Mouse (Mus musculus): ENCODE data around the gene Gprin3. TPM values are rescaled to one million over a fixed set of nuclear protein-coding genes. Genes with fewer than 3 reads are reported as not detected.

The Gprin3 gene
- polyA plus RNA-seq (2014; fragmentation: Nextera tagmentation; extraction: Ambion mirVana): 0.15 and 0.37 TPM in 2 replicates

DNA sequence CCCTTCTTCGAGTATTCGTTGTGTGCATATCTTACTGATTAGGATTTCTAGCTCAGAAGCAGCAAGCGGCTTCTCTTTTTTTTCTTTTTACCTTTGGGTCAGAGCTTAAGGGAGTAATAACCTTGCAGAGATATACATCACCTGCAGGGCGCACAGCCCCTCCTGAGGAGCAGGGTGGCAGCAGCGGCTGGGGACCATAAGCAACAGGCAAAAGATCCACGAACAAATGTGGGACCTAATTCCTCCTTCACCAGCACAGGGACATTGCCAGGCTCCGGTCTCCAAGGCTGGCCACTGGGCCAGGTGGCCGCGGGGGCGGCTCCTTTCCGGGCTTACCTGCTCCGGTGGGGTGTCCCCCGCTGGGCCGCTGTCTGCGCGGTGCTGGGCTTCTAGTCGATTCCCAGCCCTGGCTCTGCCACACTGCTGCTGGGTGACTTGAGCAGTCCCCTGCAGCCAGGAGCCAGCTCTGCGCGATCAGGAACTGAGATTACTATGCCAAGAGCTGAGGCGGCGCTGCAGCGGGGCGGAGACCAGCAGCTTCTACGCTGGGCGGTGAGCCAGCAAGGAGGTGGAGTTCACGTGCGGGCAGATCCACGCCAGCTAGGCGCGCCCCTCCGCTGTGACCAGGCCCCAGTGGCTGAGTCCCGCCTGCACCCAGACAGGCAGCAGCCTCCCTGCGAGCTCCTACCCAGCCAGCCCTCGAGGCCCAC, at the start of gene Gprin3:
TSS of gene Gprin3 (minus strand) at position 471 of the 710 bp plus-strand sequence.
- H3K4me3 ChIP-seq (ENCODE audit: low read depth, low read length): peak within 1 kb of the TSS; percentile 38
- H3K36me3 ChIP-seq (ENCODE audit: control insufficient read depth, insufficient read depth, low read length): no peaks in the 10 kb centered on the region
- H3K27me3 ChIP-seq (ENCODE audit: control insufficient read depth, insufficient read depth, low read length): no peaks in the 10 kb centered on the region
- DNase-seq (ENCODE audit: low spot score) (peak; percentile 68), ATAC-seq (ENCODE audit: low FRiP score) (peak; percentile 92)
- H3K4me1 ChIP-seq (replicated peaks; ENCODE audit: control insufficient read depth, insufficient read depth, low read length): no peaks in the 10 kb centered on the region
- H3K9me3 ChIP-seq (ENCODE audit: control insufficient read depth, low read length): no peaks in the 10 kb centered on the region
- H3K4me2 ChIP-seq (replicated peaks; ENCODE audit: low read depth, low read length): peak within 1 kb of the TSS; percentile 82
- 10% methylated on average over 34 of the region's 34 CpGs for WGBS
- H3K9ac ChIP-seq (ENCODE audit: low read depth, low read length): peak within 1 kb of the TSS; percentile 58
- no peak within 1 kb of the TSS for H3K27ac ChIP-seq (ENCODE audit: low read depth, low read length)

DNA sequence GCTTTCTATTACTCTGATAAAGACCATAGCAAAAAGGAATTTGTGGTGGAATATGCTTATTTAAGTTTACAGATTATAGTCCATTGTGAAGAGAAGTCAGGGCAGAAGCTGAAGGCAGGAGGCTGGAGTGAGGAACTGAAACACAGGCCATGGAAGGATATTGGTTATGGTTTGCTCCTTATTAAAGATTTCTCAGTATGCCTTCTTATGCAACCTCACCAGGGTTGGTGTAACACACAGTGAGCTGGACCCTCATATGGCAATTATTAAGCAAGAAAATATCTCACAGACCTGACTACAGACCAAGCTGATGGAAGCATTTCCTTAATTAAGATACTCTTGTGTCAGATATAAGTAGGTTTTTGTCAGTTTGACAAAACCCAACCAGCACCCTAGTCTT, 32.8 kb upstream of the Gprin3 start:
- Histone ChIP-seq H3K27ac (ENCODE audit: low read depth, low read length) (no peak overlapping the region), H3K9ac (ENCODE audit: low read depth, low read length) (no peak overlapping the region), H3K27me3 (ENCODE audit: control insufficient read depth, insufficient read depth, low read length) (no peaks in the 10 kb centered on the region), H3K36me3 (ENCODE audit: control insufficient read depth, insufficient read depth, low read length) (no peaks in the 10 kb centered on the region), H3K4me2 (replicated peaks; ENCODE audit: low read depth, low read length) (no peak overlapping the region), H3K4me3 (ENCODE audit: low read depth, low read length) (no peak overlapping the region), H3K9me3 (ENCODE audit: control insufficient read depth, low read length) (no peaks in the 10 kb centered on the region), H3K4me1 (replicated peaks; ENCODE audit: control insufficient read depth, insufficient read depth, low read length) (no peaks in the 10 kb centered on the region)
- no peak for DNase-seq (ENCODE audit: low spot score)
- ATAC-seq (ENCODE audit: low FRiP score): no peak

DNA sequence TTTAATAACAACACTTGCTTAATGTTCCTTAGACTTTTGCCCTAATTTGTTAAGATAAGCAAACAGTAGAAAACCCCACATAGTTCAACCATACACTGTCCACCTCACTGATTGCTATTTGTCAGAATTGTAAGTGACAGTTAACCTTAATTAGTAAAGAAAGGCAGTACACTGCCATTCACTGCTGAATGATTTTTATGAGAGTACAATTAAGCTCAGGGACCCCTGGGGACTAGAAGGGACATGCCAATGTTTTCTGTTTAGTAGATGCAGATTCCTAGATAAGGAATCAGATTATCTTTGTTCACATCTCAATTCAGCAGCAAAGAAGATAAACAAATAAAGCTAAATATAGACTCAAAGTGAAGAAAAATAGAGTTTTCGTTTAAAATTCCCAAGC, 30.0 kb upstream of the Gprin3 start:
- WGBS: 79% methylated on average over 1 of the region's 1 CpGs
- Histone ChIP-seq H3K4me3 (ENCODE audit: low read depth, low read length) (no peak overlapping the region), H3K36me3 (ENCODE audit: control insufficient read depth, insufficient read depth, low read length) (no peaks in the 10 kb centered on the region), H3K9me3 (ENCODE audit: control insufficient read depth, low read length) (no peaks in the 10 kb centered on the region), H3K4me2 (replicated peaks; ENCODE audit: low read depth, low read length) (no peak overlapping the region), H3K27ac (ENCODE audit: low read depth, low read length) (no peak overlapping the region), H3K4me1 (replicated peaks; ENCODE audit: control insufficient read depth, insufficient read depth, low read length) (no peaks in the 10 kb centered on the region), H3K9ac (ENCODE audit: low read depth, low read length) (no peak overlapping the region), H3K27me3 (ENCODE audit: control insufficient read depth, insufficient read depth, low read length) (no peaks in the 10 kb centered on the region)
- DNase-seq (ENCODE audit: low spot score) (no peak), ATAC-seq (ENCODE audit: low FRiP score) (no peak)

DNA sequence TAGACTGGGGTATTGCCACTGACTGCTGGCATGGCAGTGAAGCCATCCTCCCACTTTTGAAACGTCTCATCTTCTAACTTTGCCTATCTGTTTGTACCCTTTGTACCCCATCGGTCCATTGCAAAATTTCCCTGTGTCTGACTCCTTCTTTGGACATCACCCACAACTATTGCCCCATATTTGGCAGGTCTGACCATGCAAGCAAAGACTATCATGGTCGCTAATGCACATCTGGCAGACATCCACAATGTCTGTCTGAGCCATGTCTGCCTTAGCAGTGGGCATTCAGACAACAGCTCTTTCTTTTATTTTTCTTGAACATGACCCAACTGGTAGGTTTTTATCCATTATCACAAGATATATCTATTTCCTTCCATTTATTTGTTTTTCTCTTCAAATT, 25.3 kb upstream of the Gprin3 start:
- ATAC-seq (ENCODE audit: low FRiP score) (no peak), DNase-seq (ENCODE audit: low spot score) (no peak)
- Histone ChIP-seq H3K4me1 (replicated peaks; ENCODE audit: control insufficient read depth, insufficient read depth, low read length) (no peaks in the 10 kb centered on the region), H3K9me3 (ENCODE audit: control insufficient read depth, low read length) (no peaks in the 10 kb centered on the region), H3K4me2 (replicated peaks; ENCODE audit: low read depth, low read length) (no peak overlapping the region), H3K9ac (ENCODE audit: low read depth, low read length) (no peak overlapping the region), H3K27me3 (ENCODE audit: control insufficient read depth, insufficient read depth, low read length) (no peaks in the 10 kb centered on the region), H3K4me3 (ENCODE audit: low read depth, low read length) (no peak overlapping the region), H3K27ac (ENCODE audit: low read depth, low read length) (no peak overlapping the region), H3K36me3 (ENCODE audit: control insufficient read depth, insufficient read depth, low read length) (no peaks in the 10 kb centered on the region)
- 84% methylated on average over 3 of the region's 3 CpGs for WGBS

DNA sequence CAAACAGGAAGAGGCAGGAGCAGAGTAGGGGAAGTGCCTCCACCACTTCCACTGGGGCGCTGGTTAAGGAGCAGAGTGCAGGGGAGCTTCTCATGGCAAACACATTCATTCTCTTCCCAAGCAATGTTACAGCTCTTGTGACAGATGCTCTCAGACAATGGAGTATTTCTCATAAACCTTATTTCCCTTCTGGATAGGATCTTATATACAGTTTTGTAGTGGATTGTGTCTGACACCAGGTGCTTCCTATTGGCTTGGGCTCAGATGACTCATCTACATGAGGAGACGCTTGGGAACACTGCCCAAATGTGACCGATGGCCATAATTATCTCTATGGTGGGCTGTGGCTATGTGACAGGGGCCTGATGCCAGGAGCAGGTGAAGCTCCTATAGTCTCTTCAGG, 19.0 kb upstream of the Gprin3 start:
- Histone ChIP-seq H3K27me3 (ENCODE audit: control insufficient read depth, insufficient read depth, low read length) (no peaks in the 10 kb centered on the region), H3K4me2 (replicated peaks; ENCODE audit: low read depth, low read length) (no peak overlapping the region), H3K27ac (ENCODE audit: low read depth, low read length) (no peak overlapping the region), H3K9ac (ENCODE audit: low read depth, low read length) (no peak overlapping the region), H3K36me3 (ENCODE audit: control insufficient read depth, insufficient read depth, low read length) (no peaks in the 10 kb centered on the region), H3K4me1 (replicated peaks; ENCODE audit: control insufficient read depth, insufficient read depth, low read length) (no peaks in the 10 kb centered on the region), H3K9me3 (ENCODE audit: control insufficient read depth, low read length) (no peaks in the 10 kb centered on the region), H3K4me3 (ENCODE audit: low read depth, low read length) (no peak overlapping the region)
- DNase-seq (ENCODE audit: low spot score) (no peak), ATAC-seq (ENCODE audit: low FRiP score) (no peak)
- 84% methylated on average over 3 of the region's 3 CpGs for WGBS

DNA sequence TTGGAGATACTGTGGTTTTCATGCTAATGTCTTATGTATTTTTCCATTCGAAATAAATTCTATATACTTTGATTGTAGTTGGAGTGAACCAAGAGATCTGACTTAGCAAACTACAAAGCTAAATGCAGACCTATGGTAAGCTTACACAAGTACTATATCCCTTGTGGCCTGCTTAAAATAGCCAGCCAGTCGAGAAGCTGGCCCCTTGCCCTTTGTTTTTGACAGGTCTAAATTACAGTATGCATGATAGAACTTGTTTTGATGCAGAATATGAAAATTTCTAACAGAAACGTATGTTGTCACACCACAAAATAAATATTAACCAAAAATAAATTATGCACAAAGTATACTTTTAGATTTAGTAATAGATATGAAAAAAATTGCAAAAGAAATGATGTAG, 9.8 kb upstream of the Gprin3 start:
- H3K4me1 ChIP-seq (replicated peaks; ENCODE audit: control insufficient read depth, insufficient read depth, low read length): no peaks in the 10 kb centered on the region
- ATAC-seq (ENCODE audit: low FRiP score): no peak
- H3K36me3 ChIP-seq (ENCODE audit: control insufficient read depth, insufficient read depth, low read length): no peaks in the 10 kb centered on the region
- WGBS: 72% methylated on average over 3 of the region's 3 CpGs
- no peak overlapping the region for H3K27ac ChIP-seq (ENCODE audit: low read depth, low read length)
- no peak overlapping the region for H3K9ac ChIP-seq (ENCODE audit: low read depth, low read length)
- H3K4me2 ChIP-seq (replicated peaks; ENCODE audit: low read depth, low read length): no peak overlapping the region
- DNase-seq (ENCODE audit: low spot score): no peak
- H3K4me3 ChIP-seq (ENCODE audit: low read depth, low read length): no peak overlapping the region
- H3K9me3 ChIP-seq (ENCODE audit: control insufficient read depth, low read length): no peaks in the 10 kb centered on the region
- no peaks in the 10 kb centered on the region for H3K27me3 ChIP-seq (ENCODE audit: control insufficient read depth, insufficient read depth, low read length)

DNA sequence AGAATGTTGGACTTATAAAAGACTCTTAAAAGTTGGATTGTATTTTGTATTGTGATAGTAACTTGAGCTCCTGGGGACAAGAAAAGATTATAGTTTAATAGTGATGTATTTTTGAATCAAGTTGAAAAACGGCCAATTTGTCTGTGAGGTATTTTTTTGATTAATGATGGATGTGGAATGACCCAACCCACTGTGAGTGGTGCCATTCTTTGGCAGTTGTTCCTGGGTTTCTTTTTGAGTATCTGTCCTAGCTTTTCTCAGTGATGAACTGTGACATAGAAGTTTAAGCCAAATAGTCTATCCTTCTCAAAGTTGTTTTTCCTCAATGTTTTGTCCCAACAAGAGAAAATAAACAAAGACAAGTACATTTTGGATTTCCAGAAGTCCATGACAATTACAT, 7.0 kb upstream of the Gprin3 start:
- H3K4me2 ChIP-seq (replicated peaks; ENCODE audit: low read depth, low read length): no peak overlapping the region
- no peaks in the 10 kb centered on the region for H3K9me3 ChIP-seq (ENCODE audit: control insufficient read depth, low read length)
- H3K9ac ChIP-seq (ENCODE audit: low read depth, low read length): no peak overlapping the region
- H3K4me3 ChIP-seq (ENCODE audit: low read depth, low read length): no peak overlapping the region
- H3K36me3 ChIP-seq (ENCODE audit: control insufficient read depth, insufficient read depth, low read length): no peaks in the 10 kb centered on the region
- DNase-seq (ENCODE audit: low spot score): no peak
- H3K4me1 ChIP-seq (replicated peaks; ENCODE audit: control insufficient read depth, insufficient read depth, low read length): no peaks in the 10 kb centered on the region
- H3K27ac ChIP-seq (ENCODE audit: low read depth, low read length): no peak overlapping the region
- no peaks in the 10 kb centered on the region for H3K27me3 ChIP-seq (ENCODE audit: control insufficient read depth, insufficient read depth, low read length)
- 76% methylated on average over 1 of the region's 1 CpGs for WGBS
- ATAC-seq (ENCODE audit: low FRiP score): no peak

DNA sequence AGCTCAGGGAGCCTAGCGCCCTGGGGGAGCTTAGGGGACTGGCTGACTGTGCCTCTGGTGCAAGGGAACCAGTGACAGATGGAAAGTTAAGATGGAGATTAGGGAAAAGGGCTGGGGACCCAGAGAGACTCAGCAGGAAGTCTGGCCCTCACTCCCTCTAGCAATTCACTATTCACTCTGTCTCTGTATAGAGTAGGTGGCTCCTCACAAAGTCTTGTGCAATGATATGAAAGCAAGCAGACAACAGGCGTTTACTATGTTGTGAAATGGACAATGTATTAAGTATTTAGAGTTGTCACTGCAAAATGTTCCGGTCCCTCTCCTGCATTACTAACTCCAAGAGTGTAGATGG, 416 bp upstream of the Gprin3 start:
- Histone ChIP-seq H3K4me3 (ENCODE audit: low read depth, low read length) (peak overlapping the region; percentile 38), H3K27ac (ENCODE audit: low read depth, low read length) (no peak overlapping the region), H3K4me1 (replicated peaks; ENCODE audit: control insufficient read depth, insufficient read depth, low read length) (no peaks in the 10 kb centered on the region), H3K27me3 (ENCODE audit: control insufficient read depth, insufficient read depth, low read length) (no peaks in the 10 kb centered on the region), H3K36me3 (ENCODE audit: control insufficient read depth, insufficient read depth, low read length) (no peaks in the 10 kb centered on the region), H3K4me2 (replicated peaks; ENCODE audit: low read depth, low read length) (peak overlapping the region; percentile 82), H3K9ac (ENCODE audit: low read depth, low read length) (peak overlapping the region; percentile 58), H3K9me3 (ENCODE audit: control insufficient read depth, low read length) (no peaks in the 10 kb centered on the region)
- no peak; the same call in 1 of the 2 replicates for ATAC-seq (ENCODE audit: low FRiP score)
- 52% methylated on average over 3 of the region's 3 CpGs for WGBS
- no peak for DNase-seq (ENCODE audit: low spot score)

DNA sequence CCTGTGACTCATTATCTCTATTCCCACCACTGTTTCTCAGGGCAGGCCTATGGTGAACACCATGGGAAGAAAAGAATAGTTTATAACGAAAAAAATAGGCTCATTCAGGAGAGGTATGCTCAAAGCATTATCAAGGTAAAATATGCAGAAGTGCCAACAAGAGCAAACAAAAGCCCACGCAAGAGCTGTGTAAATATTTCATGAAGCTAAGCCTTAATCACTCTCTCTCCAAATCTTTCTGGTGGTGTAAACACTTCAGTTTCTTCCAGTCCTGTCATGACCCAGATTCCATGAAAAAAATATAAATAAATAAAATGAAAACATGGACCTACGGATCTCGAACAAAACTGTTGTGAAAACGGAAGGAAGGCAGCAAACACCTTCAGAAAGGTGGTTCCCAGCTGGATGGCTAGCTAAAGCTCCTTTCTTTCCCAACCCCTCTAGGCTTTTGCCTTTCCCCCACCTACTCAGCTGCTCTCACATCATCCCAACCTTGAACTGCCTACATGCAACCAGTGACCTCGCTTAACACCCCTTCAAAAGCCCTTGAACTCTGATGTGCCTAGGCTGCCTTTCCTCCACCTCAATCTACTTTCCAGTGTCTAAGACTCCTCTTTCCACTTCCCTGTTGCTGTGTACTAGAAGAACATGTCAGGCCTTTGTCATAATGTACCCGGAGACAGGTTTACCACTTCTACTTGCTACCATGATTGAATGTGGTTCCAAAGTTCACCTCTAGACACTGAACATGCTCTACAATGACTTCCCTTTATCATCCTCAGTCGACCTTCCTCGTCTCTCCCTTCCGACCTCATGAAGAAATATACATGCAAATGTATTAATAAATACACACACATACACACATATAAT, 988 bp downstream of the Gprin3 start:
- no peaks in the 10 kb centered on the region for H3K27me3 ChIP-seq (ENCODE audit: control insufficient read depth, insufficient read depth, low read length)
- H3K4me1 ChIP-seq (replicated peaks; ENCODE audit: control insufficient read depth, insufficient read depth, low read length): no peaks in the 10 kb centered on the region
- ATAC-seq (ENCODE audit: low FRiP score) (no peak), DNase-seq (ENCODE audit: low spot score) (no peak)
- no peak overlapping the region for H3K27ac ChIP-seq (ENCODE audit: low read depth, low read length)
- no peak overlapping the region for H3K4me3 ChIP-seq (ENCODE audit: low read depth, low read length)
- 84% methylated on average over 10 of the region's 10 CpGs for WGBS
- no peaks in the 10 kb centered on the region for H3K36me3 ChIP-seq (ENCODE audit: control insufficient read depth, insufficient read depth, low read length)
- H3K9ac ChIP-seq (ENCODE audit: low read depth, low read length): no peak overlapping the region
- H3K4me2 ChIP-seq (replicated peaks; ENCODE audit: low read depth, low read length): no peak overlapping the region
- H3K9me3 ChIP-seq (ENCODE audit: control insufficient read depth, low read length): no peaks in the 10 kb centered on the region

Measured in hindbrain, embryonic 11.5 days (tissue).